Mouse (Mus musculus): ENCODE data around the gene Dgkq. TPM values are rescaled to one million over a fixed set of nuclear protein-coding genes. Genes with fewer than 3 reads are reported as not detected.

Gene Dgkq
- polyA plus RNA-seq, 1 experiment = 45.0 TPM

GRCm38 (mm10) chr5:108669986-108670385, 514 bp upstream of the Dgkq start:
- H3K27ac ChIP-seq (ENCODE audit: control insufficient read depth, insufficient read depth, low read length) = no peak overlapping the region
- TF ChIP-seq CTCF (IDR thresholded peaks at IDR 0.05; ENCODE audit: borderline replicate concordance, control insufficient read depth, extremely low read depth, insufficient read depth, low read length, poor library complexity) (no peak), POLR2A (IDR thresholded peaks at IDR 0.05; ENCODE audit: control insufficient read depth, extremely low read depth, insufficient read depth, low read length, poor library complexity) (no peak)
- H3K4me1 ChIP-seq (replicated peaks; ENCODE audit: control insufficient read depth, insufficient read depth, low read length) = peaks cover 9% of the 10 kb centered on the region
- no peaks in the 10 kb centered on the region for H3K36me3 ChIP-seq (ENCODE audit: control insufficient read depth, insufficient read depth, low read length)
- 70% methylated on average over 9 of the region's 9 CpGs for WGBS
- no peak for DNase-seq
- no peak overlapping the region for H3K4me3 ChIP-seq (ENCODE audit: control insufficient read depth, insufficient read depth, low read length)
- H3K27me3 ChIP-seq (ENCODE audit: control insufficient read depth, insufficient read depth, low read length) = no peaks in the 10 kb centered on the region

DNA sequence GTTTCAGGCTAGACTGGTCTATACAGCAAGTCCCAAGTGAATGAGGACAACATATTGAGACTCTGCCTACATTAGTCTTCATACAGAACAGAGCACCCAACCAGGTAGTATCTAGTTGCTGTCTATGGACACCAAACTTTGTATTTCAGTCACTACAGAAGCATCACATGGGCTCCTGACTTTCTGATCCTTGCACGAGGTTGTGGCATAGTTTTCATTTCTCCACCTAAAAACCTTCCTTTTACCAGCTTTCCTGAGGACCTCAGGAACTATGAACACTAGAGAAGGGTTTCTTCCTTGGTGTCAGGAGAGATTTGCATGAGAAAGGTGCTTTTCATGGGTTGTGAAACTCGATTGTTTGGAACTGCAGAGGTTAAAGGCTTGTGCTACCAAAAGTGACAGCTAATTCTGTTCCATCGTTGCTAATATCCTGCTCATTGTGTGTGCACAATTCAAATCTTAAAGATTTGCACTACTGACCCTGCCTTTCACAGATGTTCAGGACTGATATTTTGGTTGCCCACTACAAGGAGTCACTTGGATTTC, 1.0 kb downstream of the Dgkq start:
- DNase-seq = no peak
- no peaks in the 10 kb centered on the region for H3K36me3 ChIP-seq (ENCODE audit: control insufficient read depth, insufficient read depth, low read length)
- WGBS = 13% methylated on average over 3 of the region's 3 CpGs
- peak overlapping the region; percentile 73 for H3K4me3 ChIP-seq (ENCODE audit: control insufficient read depth, insufficient read depth, low read length)
- H3K27ac ChIP-seq (ENCODE audit: control insufficient read depth, insufficient read depth, low read length) = peak overlapping the region; percentile 64; the same call in 1 of the 2 replicates
- H3K27me3 ChIP-seq (ENCODE audit: control insufficient read depth, insufficient read depth, low read length) = no peaks in the 10 kb centered on the region
- peaks cover 9% of the 10 kb centered on the region for H3K4me1 ChIP-seq (replicated peaks; ENCODE audit: control insufficient read depth, insufficient read depth, low read length)
- TF ChIP-seq POLR2A (IDR thresholded peaks at IDR 0.05; ENCODE audit: control insufficient read depth, extremely low read depth, insufficient read depth, low read length, poor library complexity) (no peak), CTCF (IDR thresholded peaks at IDR 0.05; ENCODE audit: borderline replicate concordance, control insufficient read depth, extremely low read depth, insufficient read depth, low read length, poor library complexity) (no peak)

GRCm38 (mm10) chr5:108667370-108667769, 2.1 kb downstream of the Dgkq start:
- Histone ChIP-seq H3K36me3 (ENCODE audit: control insufficient read depth, insufficient read depth, low read length) (no peaks in the 10 kb centered on the region), H3K27ac (ENCODE audit: control insufficient read depth, insufficient read depth, low read length) (no peak overlapping the region), H3K4me1 (replicated peaks; ENCODE audit: control insufficient read depth, insufficient read depth, low read length) (peaks cover 9% of the 10 kb centered on the region), H3K4me3 (ENCODE audit: control insufficient read depth, insufficient read depth, low read length) (no peak overlapping the region), H3K27me3 (ENCODE audit: control insufficient read depth, insufficient read depth, low read length) (no peaks in the 10 kb centered on the region)
- TF ChIP-seq POLR2A (IDR thresholded peaks at IDR 0.05; ENCODE audit: control insufficient read depth, extremely low read depth, insufficient read depth, low read length, poor library complexity) (no peak), CTCF (IDR thresholded peaks at IDR 0.05; ENCODE audit: borderline replicate concordance, control insufficient read depth, extremely low read depth, insufficient read depth, low read length, poor library complexity) (no peak)
- 92% methylated on average over 2 of the region's 2 CpGs for WGBS
- no peak for DNase-seq

GRCm38 (mm10) chr5:108665066-108665465, 4.4 kb downstream of the Dgkq start:
- no peaks in the 10 kb centered on the region for H3K27me3 ChIP-seq (ENCODE audit: control insufficient read depth, insufficient read depth, low read length)
- peaks cover 9% of the 10 kb centered on the region for H3K4me1 ChIP-seq (replicated peaks; ENCODE audit: control insufficient read depth, insufficient read depth, low read length)
- no peak overlapping the region for H3K4me3 ChIP-seq (ENCODE audit: control insufficient read depth, insufficient read depth, low read length)
- H3K27ac ChIP-seq (ENCODE audit: control insufficient read depth, insufficient read depth, low read length) = no peak overlapping the region
- no peak for DNase-seq
- WGBS = 69% methylated on average over 3 of the region's 3 CpGs
- H3K36me3 ChIP-seq (ENCODE audit: control insufficient read depth, insufficient read depth, low read length) = no peaks in the 10 kb centered on the region
- TF ChIP-seq CTCF (IDR thresholded peaks at IDR 0.05; ENCODE audit: borderline replicate concordance, control insufficient read depth, extremely low read depth, insufficient read depth, low read length, poor library complexity) = no peak

- Histone ChIP-seq H3K27ac (ENCODE audit: control insufficient read depth, insufficient read depth, low read length) (no peak overlapping the region), H3K4me3 (ENCODE audit: control insufficient read depth, insufficient read depth, low read length) (no peak overlapping the region), H3K36me3 (ENCODE audit: control insufficient read depth, insufficient read depth, low read length) (no peaks in the 10 kb centered on the region), H3K4me1 (replicated peaks; ENCODE audit: control insufficient read depth, insufficient read depth, low read length) (peaks cover 9% of the 10 kb centered on the region), H3K27me3 (ENCODE audit: control insufficient read depth, insufficient read depth, low read length) (no peaks in the 10 kb centered on the region)
- no peak for DNase-seq
- 88% methylated on average over 4 of the region's 4 CpGs for WGBS
- no peak for TF ChIP-seq POLR2A (IDR thresholded peaks at IDR 0.05; ENCODE audit: control insufficient read depth, extremely low read depth, insufficient read depth, low read length, poor library complexity)
- TF ChIP-seq CTCF (IDR thresholded peaks at IDR 0.05; ENCODE audit: borderline replicate concordance, control insufficient read depth, extremely low read depth, insufficient read depth, low read length, poor library complexity) = no peak
These were observed 6.7 kb downstream of the Dgkq start for GRCm38 (mm10) chr5:108662772-108663171.

GRCm38 (mm10) chr5:108660632-108661268, 8.7 kb downstream of the Dgkq start:
- TF ChIP-seq CTCF (IDR thresholded peaks at IDR 0.05; ENCODE audit: borderline replicate concordance, control insufficient read depth, extremely low read depth, insufficient read depth, low read length, poor library complexity) (no peak), POLR2A (IDR thresholded peaks at IDR 0.05; ENCODE audit: control insufficient read depth, extremely low read depth, insufficient read depth, low read length, poor library complexity) (peak; percentile 51; the same call in 1 of the 2 replicates)
- Histone ChIP-seq H3K4me1 (replicated peaks; ENCODE audit: control insufficient read depth, insufficient read depth, low read length) (peaks cover 9% of the 10 kb centered on the region), H3K36me3 (ENCODE audit: control insufficient read depth, insufficient read depth, low read length) (no peaks in the 10 kb centered on the region), H3K4me3 (ENCODE audit: control insufficient read depth, insufficient read depth, low read length) (peak overlapping the region; percentile 56), H3K27ac (ENCODE audit: control insufficient read depth, insufficient read depth, low read length) (no peak overlapping the region), H3K27me3 (ENCODE audit: control insufficient read depth, insufficient read depth, low read length) (no peaks in the 10 kb centered on the region)
- DNase-seq = peak; percentile 93
- WGBS = 18% methylated on average over 36 of the region's 36 CpGs

Measured in thymus, adult 2 months (tissue).